Mouse (Mus musculus) granulocyte monocyte progenitor cell, adult 5-6 weeks (primary cell): Measurements from ENCODE around the gene E130208F15Rik. TPM values are rescaled to one million over a fixed set of nuclear protein-coding genes. Genes with fewer than 3 reads are reported as not detected.

Source experiments
- total RNA-seq, 2 experiments: library from RNA; stranded (forward) in 1 of 2; stranded (reverse) in 1 of 2; fragments of 200-712, 200-1000 nt in 1 of 2; fragments of >200 nt in 1 of 2; fragmentation: Nextera tagmentation in 1 of 2; gene quantifications; 2 replicates each; pipeline ENCODE4 v1.2.3; 2014 to 2017

The E130208F15Rik gene
- total RNA-seq, 2 experiments from 2014 or later, result 2.5 TPM; not detected in 1

Other genes with a start within 250 kb of the E130208F15Rik start
Only the 30 nearest of the 33 such genes appear.
- gene Gm26920, start 231.3 kb upstream of the E130208F15Rik start, total RNA-seq (2014; fragmentation: Nextera tagmentation), result 2.8 TPM in 1 of 2 replicates, not detected in the other
- not detected in 2 replicates for gene Gm26920, start 231.3 kb upstream of the E130208F15Rik start, total RNA-seq (2017)
- 7.6 and 15.7 TPM in 2 replicates for gene Zfp566, start 231.2 kb upstream of the E130208F15Rik start, total RNA-seq (2014; fragmentation: Nextera tagmentation)
- 3.2 and 6.0 TPM in 2 replicates for gene Zfp566, start 231.2 kb upstream of the E130208F15Rik start, total RNA-seq (2017)
- 41.6 and 58.5 TPM in 2 replicates for gene Zfp260, start 227.0 kb upstream of the E130208F15Rik start, total RNA-seq (2014; fragmentation: Nextera tagmentation)
- gene Zfp260, start 227.0 kb upstream of the E130208F15Rik start, total RNA-seq (2017), result 26.1 and 28.7 TPM in 2 replicates
- gene Zfp382, start 199.8 kb upstream of the E130208F15Rik start, total RNA-seq (2014; fragmentation: Nextera tagmentation), result 9.7 and 13.3 TPM in 2 replicates
- 7.7 and 8.3 TPM in 2 replicates for gene Zfp382, start 199.8 kb upstream of the E130208F15Rik start, total RNA-seq (2017)
- gene Zfp146, start 152.0 kb upstream of the E130208F15Rik start, total RNA-seq (2014; fragmentation: Nextera tagmentation), result 52.0 and 61.0 TPM in 2 replicates
- gene Zfp146, start 152.0 kb upstream of the E130208F15Rik start, total RNA-seq (2017), result 80.7 and 101 TPM in 2 replicates
- gene Cox7a1, start 137.6 kb upstream of the E130208F15Rik start, total RNA-seq (2014; fragmentation: Nextera tagmentation), result not detected in 2 replicates
- 1.5 TPM in 1 of 2 replicates, not detected in the other for gene Cox7a1, start 137.6 kb upstream of the E130208F15Rik start, total RNA-seq (2017)
- 236 and 240 TPM in 2 replicates for gene Capns1, start 122.9 kb upstream of the E130208F15Rik start, total RNA-seq (2014; fragmentation: Nextera tagmentation)
- gene Capns1, start 122.9 kb upstream of the E130208F15Rik start, total RNA-seq (2017), result 176 and 196 TPM in 2 replicates
- 79.3 and 81.3 TPM in 2 replicates for gene Polr2i, start 89.8 kb upstream of the E130208F15Rik start, total RNA-seq (2014; fragmentation: Nextera tagmentation)
- gene Polr2i, start 89.8 kb upstream of the E130208F15Rik start, total RNA-seq (2017), result 62.3 and 79.3 TPM in 2 replicates
- gene Tbcb, start 89.5 kb upstream of the E130208F15Rik start, total RNA-seq (2014; fragmentation: Nextera tagmentation), result 113 and 115 TPM in 2 replicates
- gene Tbcb, start 89.5 kb upstream of the E130208F15Rik start, total RNA-seq (2017), result 48.2 and 53.7 TPM in 2 replicates
- not detected in 2 replicates for gene Ovol3, start 86.0 kb upstream of the E130208F15Rik start, total RNA-seq (2014; fragmentation: Nextera tagmentation)
- gene Ovol3, start 86.0 kb upstream of the E130208F15Rik start, total RNA-seq (2017), result not detected in 2 replicates
- not detected in 2 replicates for gene Thap8, start 41.6 kb upstream of the E130208F15Rik start, total RNA-seq (2014; fragmentation: Nextera tagmentation)
- gene Thap8, start 41.6 kb upstream of the E130208F15Rik start, total RNA-seq (2017), result 0.57 TPM in 1 of 2 replicates, not detected in the other
- 21.6 and 29.4 TPM in 2 replicates for gene Wdr62, start 41.3 kb upstream of the E130208F15Rik start, total RNA-seq (2014; fragmentation: Nextera tagmentation)
- gene Wdr62, start 41.3 kb upstream of the E130208F15Rik start, total RNA-seq (2017), result 4.0 and 5.8 TPM in 2 replicates
- gene Clip3, start 30.0 kb upstream of the E130208F15Rik start, total RNA-seq (2014; fragmentation: Nextera tagmentation), result not detected in 2 replicates
- gene Clip3, start 30.0 kb upstream of the E130208F15Rik start, total RNA-seq (2017), result not detected in 2 replicates
- gene Alkbh6, start 13.0 kb upstream of the E130208F15Rik start, total RNA-seq (2014; fragmentation: Nextera tagmentation), result 32.6 and 33.3 TPM in 2 replicates
- gene Alkbh6, start 13.0 kb upstream of the E130208F15Rik start, total RNA-seq (2017), result 30.1 and 35.5 TPM in 2 replicates
- 6.3 and 8.7 TPM in 2 replicates for gene Syne4, start 6.9 kb upstream of the E130208F15Rik start, total RNA-seq (2014; fragmentation: Nextera tagmentation)
- gene Syne4, start 6.9 kb upstream of the E130208F15Rik start, total RNA-seq (2017), result 0.99 TPM in 1 of 2 replicates, not detected in the other
- gene Sdhaf1, start 2.2 kb downstream of the E130208F15Rik start, total RNA-seq (2014; fragmentation: Nextera tagmentation), result 10.5 and 11.8 TPM in 2 replicates
- 7.8 and 12.9 TPM in 2 replicates for gene Sdhaf1, start 2.2 kb downstream of the E130208F15Rik start, total RNA-seq (2017)
- gene Lrfn3, start 41.0 kb downstream of the E130208F15Rik start, total RNA-seq (2014; fragmentation: Nextera tagmentation), result not detected in 2 replicates
- not detected in 2 replicates for gene Lrfn3, start 41.0 kb downstream of the E130208F15Rik start, total RNA-seq (2017)
- 665 and 703 TPM in 2 replicates for gene Tyrobp, start 92.0 kb downstream of the E130208F15Rik start, total RNA-seq (2014; fragmentation: Nextera tagmentation)
- 270 and 287 TPM in 2 replicates for gene Tyrobp, start 92.0 kb downstream of the E130208F15Rik start, total RNA-seq (2017)
- gene Hcst, start 98.1 kb downstream of the E130208F15Rik start, total RNA-seq (2014; fragmentation: Nextera tagmentation), result 64.6 and 70.7 TPM in 2 replicates
- gene Hcst, start 98.1 kb downstream of the E130208F15Rik start, total RNA-seq (2017), result 9.0 and 31.6 TPM in 2 replicates
- gene Nfkbid, start 100.0 kb downstream of the E130208F15Rik start, total RNA-seq (2014; fragmentation: Nextera tagmentation), result 16.0 and 16.3 TPM in 2 replicates
- 6.8 and 15.1 TPM in 2 replicates for gene Nfkbid, start 100.0 kb downstream of the E130208F15Rik start, total RNA-seq (2017)
- not detected in 2 replicates for gene Aplp1, start 123.8 kb downstream of the E130208F15Rik start, total RNA-seq (2014; fragmentation: Nextera tagmentation)
- gene Aplp1, start 123.8 kb downstream of the E130208F15Rik start, total RNA-seq (2017), result not detected in 2 replicates
- not detected in 2 replicates for gene Kirrel2, start 135.9 kb downstream of the E130208F15Rik start, total RNA-seq (2014; fragmentation: Nextera tagmentation)
- gene Kirrel2, start 135.9 kb downstream of the E130208F15Rik start, total RNA-seq (2017), result not detected in 2 replicates
- gene Nphs1, start 136.6 kb downstream of the E130208F15Rik start, total RNA-seq (2014; fragmentation: Nextera tagmentation), result not detected in 2 replicates
- gene Nphs1, start 136.6 kb downstream of the E130208F15Rik start, total RNA-seq (2017), result 0.56 and 0.57 TPM in 2 replicates
- gene Prodh2, start 171.9 kb downstream of the E130208F15Rik start, total RNA-seq (2014; fragmentation: Nextera tagmentation), result 2.2 TPM in 1 of 2 replicates, not detected in the other
- not detected in 2 replicates for gene Prodh2, start 171.9 kb downstream of the E130208F15Rik start, total RNA-seq (2017)
- gene Arhgap33, start 213.3 kb downstream of the E130208F15Rik start, total RNA-seq (2014; fragmentation: Nextera tagmentation), result 7.0 and 8.6 TPM in 2 replicates
- 3.7 and 3.8 TPM in 2 replicates for gene Arhgap33, start 213.3 kb downstream of the E130208F15Rik start, total RNA-seq (2017)
- 3.8 and 14.9 TPM in 2 replicates for gene Hspb6, start 230.4 kb downstream of the E130208F15Rik start, total RNA-seq (2014; fragmentation: Nextera tagmentation)
- 3.6 and 3.9 TPM in 2 replicates for gene Hspb6, start 230.4 kb downstream of the E130208F15Rik start, total RNA-seq (2017)
- 7.3 and 15.8 TPM in 2 replicates for gene Proser3, start 230.6 kb downstream of the E130208F15Rik start, total RNA-seq (2014; fragmentation: Nextera tagmentation)
- gene Proser3, start 230.6 kb downstream of the E130208F15Rik start, total RNA-seq (2017), result 2.8 and 9.2 TPM in 2 replicates
- gene Lin37, start 238.1 kb downstream of the E130208F15Rik start, total RNA-seq (2014; fragmentation: Nextera tagmentation), result 45.4 and 96.9 TPM in 2 replicates
- 23.5 and 25.3 TPM in 2 replicates for gene Lin37, start 238.1 kb downstream of the E130208F15Rik start, total RNA-seq (2017)
- 26.3 and 38.5 TPM in 2 replicates for gene U2af1l4, start 241.6 kb downstream of the E130208F15Rik start, total RNA-seq (2014; fragmentation: Nextera tagmentation)
- gene U2af1l4, start 241.6 kb downstream of the E130208F15Rik start, total RNA-seq (2017), result 58.6 and 87.2 TPM in 2 replicates
- gene Gm49396, start 241.6 kb downstream of the E130208F15Rik start, total RNA-seq (2014; fragmentation: Nextera tagmentation), result 5.2 and 12.5 TPM in 2 replicates
- 5.1 and 6.3 TPM in 2 replicates for gene Gm49396, start 241.6 kb downstream of the E130208F15Rik start, total RNA-seq (2017)